Mouse (Mus musculus) NIH3T3 (cell line): ENCODE results near the gene Git2.

Experiments used
- DNase-seq: peaks from one replicate; pipeline ENCODE4 v3.0.0-alpha.2; 2012; ENCODE audit warnings: low read depth

Gene Git2

GRCm38 (mm10) chr5:114681717-114682116, 93.6 kb downstream of the Git2 start:
- no peak for DNase-seq

DNA sequence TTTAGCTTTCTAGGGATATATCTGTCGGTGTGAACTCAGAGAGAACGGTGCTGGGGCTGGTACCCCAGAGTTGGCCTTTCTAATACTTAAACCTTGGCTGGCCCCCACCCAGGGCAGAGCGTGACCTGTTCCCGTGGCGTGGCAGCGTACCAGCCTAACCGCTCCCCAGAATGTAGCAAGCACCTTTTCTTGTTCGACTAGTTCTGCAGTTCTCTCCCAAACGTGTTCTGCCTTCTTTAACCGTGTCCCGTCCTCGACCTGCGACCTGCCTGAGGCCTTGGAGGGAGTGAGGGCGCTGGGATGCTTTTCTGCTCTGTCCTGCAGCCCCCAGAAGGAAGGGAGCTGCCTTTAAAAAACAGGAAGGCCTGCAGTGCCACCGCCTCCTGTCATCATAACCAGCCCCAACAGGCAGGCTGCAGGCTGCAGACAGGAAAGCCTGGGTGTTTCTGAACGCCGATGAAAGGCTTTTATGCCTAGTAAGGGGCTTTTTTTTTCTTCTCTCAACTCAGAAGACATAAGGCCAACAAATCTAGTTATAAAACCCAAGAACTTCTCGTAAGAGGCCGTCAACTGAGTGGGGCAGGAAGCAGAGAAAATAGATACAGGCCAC, 94.5 kb downstream of the Git2 start:
- DNase-seq, result no peak

- no peak for DNase-seq
These were observed 95.3 kb downstream of the Git2 start for GRCm38 (mm10) chr5:114679841-114680591.
